Comparison of ENCODE assay signal across 8 mouse cellular contexts in the genomic region with DNA sequence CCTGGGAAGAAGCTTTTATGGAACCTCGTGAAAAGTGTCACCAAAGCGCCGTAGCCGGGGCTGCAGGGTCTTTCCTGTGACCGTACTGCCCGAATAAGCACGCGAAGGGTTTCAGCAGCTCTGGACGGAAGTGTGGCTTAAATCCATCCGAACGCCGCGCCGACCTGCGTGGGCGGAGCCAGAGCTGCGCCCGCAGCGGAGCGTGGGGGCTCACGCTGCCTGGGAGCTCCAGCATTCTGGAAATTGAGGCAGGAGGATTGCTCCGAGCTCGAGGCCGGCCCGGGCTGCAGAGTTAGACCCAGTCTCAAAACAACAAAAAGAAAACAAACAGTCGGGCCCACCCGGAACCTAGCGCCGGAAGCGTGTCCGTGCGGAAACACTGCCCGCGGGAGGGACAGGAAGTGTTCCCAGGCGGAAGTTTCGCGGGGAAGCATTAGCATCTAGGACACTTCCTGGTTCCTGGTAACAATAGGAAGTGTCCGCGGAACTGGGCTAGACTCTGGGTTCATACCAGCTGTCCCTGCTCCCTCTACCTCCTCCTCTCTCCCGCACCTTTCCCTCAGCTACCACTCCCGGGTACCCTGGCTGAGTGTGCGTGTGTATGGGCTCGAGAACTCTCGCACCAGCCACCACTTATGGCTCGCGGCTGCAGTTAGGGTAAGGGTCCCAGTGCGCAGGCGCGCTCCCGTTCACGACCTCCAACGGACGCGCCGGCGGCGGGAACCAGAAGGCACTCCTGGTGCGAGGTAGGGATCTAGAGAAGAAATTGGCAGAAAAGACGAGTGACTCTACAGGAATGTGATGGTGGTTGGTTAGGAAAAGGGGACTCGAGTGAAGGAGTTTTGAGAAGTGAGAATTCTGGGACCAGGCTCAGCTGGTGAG. TPM values are rescaled to one million over a fixed set of nuclear protein-coding genes. Genes with fewer than 3 reads are reported as not detected.
DNase-seq lines count a peak whose midpoint lies in the region; ATAC-seq lines count a peak whose summit lies in the region.

Zfp668 (minus strand) TSS at position 362 of the 882 bp plus-strand sequence.

- H3K27ac ChIP-seq in hindbrain, embryonic 11.5 days (ENCODE audit: low read depth, low read length), result peak within 1 kb of the TSS; percentile 99

- H3K9me3 ChIP-seq in hindbrain, embryonic 11.5 days (ENCODE audit: control insufficient read depth, low read length), result no peaks in the 10 kb centered on the region

- H3K9ac ChIP-seq in hindbrain, embryonic 11.5 days (ENCODE audit: low read depth, low read length), result peak within 1 kb of the TSS; percentile 98

- no peaks in the 10 kb centered on the region for H3K27me3 ChIP-seq in hindbrain, embryonic 11.5 days (ENCODE audit: control insufficient read depth, insufficient read depth, low read length)

- H3K4me1 ChIP-seq in hindbrain, embryonic 11.5 days (replicated peaks; ENCODE audit: control insufficient read depth, insufficient read depth, low read length), result peaks cover 6% of the 10 kb centered on the region

- peak; percentile 96 for DNase-seq in MN1 (ENCODE audit: low spot score)
- DNase-seq in cerebellum, adult 9-10 months, result peak; percentile 91
- peak; percentile 94 for DNase-seq in hindbrain, embryonic 11.5 days (ENCODE audit: low spot score)
- peak; percentile 91 to 93 for DNase-seq in layer of hippocampus, postnatal 10 days (ENCODE audit: low spot score in 2 of 2)
- peak; percentile 96 for DNase-seq in lung, postnatal 10 days
- peak; percentile 84 for DNase-seq in ovary, postnatal 36 days (ENCODE audit: low spot score)
- peak; percentile 88 for DNase-seq in thymus, postnatal 25 days

- peak within 1 kb of the TSS; percentile 68 for H3K4me3 ChIP-seq in hindbrain, embryonic 11.5 days (ENCODE audit: low read depth, low read length)

- peaks cover 23% of the 10 kb centered on the region for H3K36me3 ChIP-seq in hindbrain, embryonic 11.5 days (ENCODE audit: control insufficient read depth, insufficient read depth, low read length)

- peak within 1 kb of the TSS; percentile 69 for H3K4me2 ChIP-seq in hindbrain, embryonic 11.5 days (replicated peaks; ENCODE audit: low read depth, low read length)

- WGBS in hindbrain, embryonic 11.5 days, result under 1% methylated on average over 60 of the region's 60 CpGs

- ATAC-seq in frontal cortex, adult (ENCODE audit: low TSS enrichment), result peak; percentile 58
- peak; percentile 69 for ATAC-seq in hindbrain, embryonic 11.5 days (ENCODE audit: low FRiP score)

RNA-seq across cellular contexts. Expression of gene Zfp668, which starts in this region (rescaled TPM):
- 23.1 and 23.3 TPM in 2 replicates for polyA plus RNA-seq in hindbrain, embryonic 11.5 days (2014; fragmentation: Nextera tagmentation; extraction: Ambion mirVana)
- total RNA-seq in layer of hippocampus, postnatal 10 days (2021), result 10 to 100 TPM; 22.9 to 25.3 TPM

Comparison
In these comparisons a context has a peak if more than half of its experiments do, and no peak if none do; other contexts are left out.
1. Peak in every context shown above with its lines: DNase-seq, ATAC-seq, H3K4me3 ChIP-seq and H3K27ac ChIP-seq.